Mouse (Mus musculus) C3H10T1/2 (cell line): ENCODE measurements around the gene Madcam1. TPM values are rescaled to one million over a fixed set of nuclear protein-coding genes. Genes with fewer than 3 reads are reported as not detected.

ENCODE experiments used
- polyA plus RNA-seq, 2 experiments: library from polyadenylated mRNA; unstranded; fragments of >200 nt; fragmentation: generic; extraction: Trizol; gene quantifications; one replicate each; pipeline ENCODE4 v1.2.1; 2012; ENCODE audit warnings: missing spikeins in 2 of 2

The Madcam1 gene
- polyA plus RNA-seq = under 1 TPM in 1 of 2 experiments, not detected in 1; 0.15 TPM

DNA sequence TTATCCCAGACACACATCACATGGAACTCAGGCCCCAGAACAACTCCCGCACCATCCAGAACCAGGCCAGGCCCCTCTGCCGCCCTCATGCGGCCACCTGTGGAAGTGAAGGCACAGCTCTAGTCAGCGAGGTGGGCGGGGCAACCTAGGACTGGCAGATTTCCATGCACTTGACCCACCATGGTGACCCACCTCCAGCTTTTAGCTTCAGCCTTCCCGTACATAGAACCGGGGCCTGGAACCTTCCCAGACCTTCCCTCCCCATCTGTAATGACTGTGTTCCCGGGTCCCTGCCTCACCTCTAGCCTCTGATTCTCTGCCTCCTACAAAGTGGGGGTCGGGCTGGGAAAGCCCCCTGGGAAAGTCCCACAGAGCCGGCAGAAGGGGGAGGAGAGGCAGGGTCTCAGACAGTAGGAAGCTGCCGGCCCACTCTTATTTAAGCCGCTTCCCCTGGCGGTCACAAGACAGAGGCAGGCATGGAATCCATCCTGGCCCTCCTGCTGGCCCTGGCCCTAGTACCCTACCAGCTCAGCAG, at the start of gene Madcam1:
Madcam1 (plus strand) TSS at position 429 of the 535 bp plus-strand sequence.

DNA sequence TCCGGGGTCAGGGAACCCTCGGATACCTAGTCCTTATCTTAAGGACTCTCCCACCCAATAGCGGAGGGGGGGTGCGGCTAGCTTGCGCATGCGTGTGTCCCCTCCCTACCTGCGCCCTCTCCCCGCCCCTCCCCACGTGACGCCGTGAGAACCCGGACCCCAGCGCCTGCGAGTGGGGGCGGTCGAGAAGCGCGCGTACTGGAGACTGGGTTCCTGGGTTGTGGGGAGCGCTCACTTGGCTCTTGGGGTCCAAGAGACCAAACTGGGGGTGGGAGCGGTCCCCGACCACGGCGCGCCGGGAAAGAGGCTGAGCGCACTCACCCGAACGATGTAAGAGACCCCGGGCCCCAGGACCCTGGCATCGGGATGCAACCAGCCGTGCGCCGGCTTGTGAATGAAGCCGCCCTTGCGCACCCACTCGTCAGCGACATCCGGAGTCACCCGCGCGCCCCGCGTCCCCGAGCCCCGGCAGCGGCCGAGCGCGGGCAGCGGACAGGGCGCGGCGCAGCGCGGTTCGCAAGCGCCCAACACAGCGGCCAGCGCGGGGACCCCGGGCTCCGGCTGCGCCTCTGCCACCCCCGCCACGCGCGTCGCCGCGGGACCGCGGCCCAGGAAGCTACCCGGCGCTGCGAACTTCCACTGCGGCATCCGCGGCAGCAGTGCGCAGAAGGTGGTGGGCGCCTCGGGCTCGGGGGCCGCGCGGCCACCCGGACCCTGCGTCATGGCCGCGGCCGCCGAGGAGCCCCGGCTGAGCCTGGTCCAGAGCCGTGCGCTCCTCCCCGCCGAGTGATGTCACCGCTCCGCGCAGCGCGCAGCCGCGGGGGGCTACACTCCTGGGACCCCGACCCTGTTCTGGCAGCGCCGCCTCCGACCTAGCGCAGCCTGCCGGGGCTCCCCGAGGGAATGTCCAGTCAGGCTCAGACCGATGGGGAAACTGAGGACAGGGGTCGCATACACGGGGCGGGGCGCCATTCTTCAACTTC, 26.9 kb upstream of the Madcam1 start, which contains the start of gene Shc2:
Shc2 (minus strand) TSS at position 791 of the 983 bp plus-strand sequence.

DNA sequence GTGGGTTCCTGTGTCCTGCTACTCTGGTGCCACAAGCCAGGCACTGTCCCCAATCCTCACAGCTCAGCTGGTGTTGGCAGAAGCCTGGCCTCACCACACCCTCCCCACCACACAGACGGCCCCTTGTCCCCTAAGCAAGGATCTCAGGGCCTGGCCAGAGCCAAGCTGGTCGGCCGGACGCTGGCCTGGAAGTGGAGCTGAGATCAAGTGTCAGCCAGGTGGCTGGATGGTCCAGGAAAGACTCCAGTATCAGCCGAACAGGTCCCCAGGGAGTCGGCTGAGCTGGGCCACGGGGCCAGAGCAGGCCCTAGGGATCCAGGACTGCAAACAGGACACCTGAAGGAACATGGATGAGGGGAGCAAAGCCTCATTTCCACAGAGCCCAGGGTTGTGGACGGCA, 18.6 kb upstream of the Madcam1 start, which contains the start of gene Odf3l2:
Odf3l2 (minus strand) TSS at position 28 of the 400 bp plus-strand sequence.

DNA sequence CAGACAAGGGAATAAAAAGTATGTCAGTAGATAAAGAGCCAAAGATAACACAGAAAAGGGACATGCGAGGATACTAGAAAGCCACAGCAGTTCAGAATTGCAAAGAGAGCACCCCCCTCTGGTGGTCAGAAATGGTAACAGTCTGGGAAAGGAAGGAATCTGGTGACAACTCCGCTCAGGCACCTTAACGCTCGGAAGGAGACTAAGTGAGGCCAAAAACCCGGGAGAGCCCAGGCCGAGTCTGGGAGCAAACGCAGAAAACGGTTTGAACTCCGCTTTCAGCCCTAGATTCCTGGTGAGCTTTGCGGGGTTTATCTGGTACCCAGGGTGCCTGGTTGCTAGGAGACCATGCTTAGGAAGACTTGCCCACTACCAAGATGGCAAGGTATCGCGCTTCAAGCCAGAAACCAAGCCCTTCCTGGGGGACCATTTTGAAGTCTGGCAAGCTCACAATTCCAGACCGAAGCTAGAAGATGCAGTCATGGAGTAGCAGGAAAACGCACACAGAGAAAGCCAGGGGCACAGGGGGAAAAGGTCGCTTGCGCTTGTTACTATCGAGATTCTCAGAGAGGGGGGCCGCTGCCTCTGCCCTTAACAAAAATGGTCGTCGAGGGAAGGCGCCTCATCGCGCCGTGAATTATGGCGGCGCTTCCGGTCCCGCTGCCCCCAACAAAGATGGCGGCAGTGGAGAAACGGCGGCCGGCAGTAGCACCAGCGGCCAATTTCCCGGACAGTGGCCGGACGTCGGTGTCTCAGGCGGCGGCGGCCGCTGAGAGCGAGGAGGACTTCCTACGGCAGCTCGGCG, 4.6 kb downstream of the Madcam1 start, which contains the start of gene Tpgs1:
Tpgs1 (plus strand) TSS at position 599 of the 805 bp plus-strand sequence.

DNA sequence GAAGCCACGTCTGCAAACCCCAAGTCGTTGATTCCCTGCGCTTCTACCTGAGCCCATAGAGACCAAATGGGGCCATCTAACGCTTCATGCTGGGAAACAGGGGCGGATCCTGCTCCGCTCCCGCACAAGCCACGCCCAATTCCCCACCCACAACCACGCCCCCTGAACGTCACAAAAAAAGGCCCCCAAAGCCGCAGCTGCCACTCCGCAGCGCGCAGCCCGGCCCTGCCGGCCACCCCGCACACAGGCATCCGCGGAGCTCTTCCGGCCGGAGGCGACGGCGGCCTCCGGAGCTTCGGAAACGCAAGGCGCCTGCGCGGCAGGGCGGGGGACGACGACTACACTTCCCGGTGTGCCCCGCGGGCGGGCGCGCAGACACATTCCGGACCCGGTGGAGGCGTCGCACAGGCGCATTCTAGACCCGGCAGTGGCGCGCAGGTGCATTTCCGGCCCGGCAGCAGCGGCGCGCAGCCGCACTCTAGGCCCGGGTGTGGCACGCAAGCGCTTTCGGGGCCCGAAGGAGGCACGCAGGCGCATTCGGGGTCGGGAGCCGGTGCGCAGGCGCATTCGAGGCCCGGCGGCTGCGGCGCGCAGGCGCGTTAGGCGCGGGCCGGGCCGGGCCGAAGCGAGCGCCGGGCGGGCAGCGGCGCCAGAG, 17.4 kb downstream of the Madcam1 start, which contains the start of gene Cdc34:
Cdc34 (plus strand) TSS at position 605 of the 655 bp plus-strand sequence.

DNA sequence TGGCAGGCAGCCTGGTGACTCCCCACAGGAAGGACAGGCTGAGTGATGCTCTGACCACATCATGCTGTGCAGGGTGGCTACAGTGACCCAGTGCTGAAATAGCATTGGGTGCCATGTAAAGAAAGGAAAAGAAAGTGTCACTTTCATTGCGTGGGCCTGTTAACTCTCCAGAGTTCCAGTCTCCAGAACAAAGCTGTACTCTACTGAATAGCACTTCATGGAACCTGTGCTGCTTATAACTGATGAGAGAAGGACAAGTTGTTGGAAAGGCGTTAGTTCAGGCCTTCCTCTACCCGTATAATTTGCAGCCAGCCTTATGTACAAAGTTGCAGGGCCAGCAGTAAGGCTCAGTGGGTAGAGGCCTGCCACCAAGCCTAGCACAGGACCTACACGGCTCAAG, 24.4 kb downstream of the Madcam1 start, which contains the start of gene Gzmm:
Gzmm (plus strand) TSS at position 301 of the 400 bp plus-strand sequence.

DNA sequence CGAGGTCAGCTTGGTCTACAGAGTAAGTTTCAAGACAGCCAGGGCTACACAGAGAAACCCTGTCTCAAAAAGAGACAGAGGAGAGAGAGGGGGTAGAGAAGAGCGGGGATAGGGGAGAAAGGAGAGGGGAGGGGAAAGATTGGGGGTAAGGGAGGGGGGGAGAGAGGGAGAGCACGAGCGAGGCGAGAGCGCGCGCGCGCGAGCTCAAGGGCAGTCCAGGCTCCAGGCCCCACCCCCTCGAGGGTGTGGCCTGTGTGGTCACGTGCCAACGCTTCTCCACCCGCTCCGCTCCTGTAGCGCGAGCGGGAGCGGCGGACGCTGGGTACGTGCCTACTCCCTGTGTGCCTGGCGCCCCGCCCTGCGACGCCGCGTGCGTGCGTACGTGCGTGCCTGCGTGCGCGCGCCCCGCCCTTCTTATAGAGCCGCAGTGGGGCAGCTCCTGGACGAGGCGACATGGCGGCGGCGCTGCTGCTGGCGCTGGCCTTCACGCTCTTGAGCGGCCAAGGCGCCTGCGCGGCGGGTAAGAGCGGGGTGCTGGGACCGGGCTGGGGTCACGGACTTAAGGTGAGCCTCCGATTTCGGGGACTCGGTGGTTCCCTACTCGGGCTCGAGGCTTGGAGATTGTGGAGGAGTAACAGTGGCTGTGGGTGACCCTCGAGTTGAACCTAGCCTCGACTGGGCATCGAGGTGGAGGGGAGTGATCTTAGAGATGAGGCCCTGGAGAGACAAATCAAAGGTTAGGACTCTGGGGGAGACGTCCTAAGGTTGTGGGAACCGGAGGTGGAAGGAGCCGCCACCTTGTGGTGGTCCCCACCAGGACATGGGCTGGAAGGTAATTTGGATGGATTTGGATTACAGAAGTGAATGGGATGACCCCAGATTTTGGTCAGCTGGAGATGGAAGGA, 40.0 kb downstream of the Madcam1 start, which contains the start of gene Bsg:
Bsg (plus strand) TSS at position 427 of the 905 bp plus-strand sequence.

DNA sequence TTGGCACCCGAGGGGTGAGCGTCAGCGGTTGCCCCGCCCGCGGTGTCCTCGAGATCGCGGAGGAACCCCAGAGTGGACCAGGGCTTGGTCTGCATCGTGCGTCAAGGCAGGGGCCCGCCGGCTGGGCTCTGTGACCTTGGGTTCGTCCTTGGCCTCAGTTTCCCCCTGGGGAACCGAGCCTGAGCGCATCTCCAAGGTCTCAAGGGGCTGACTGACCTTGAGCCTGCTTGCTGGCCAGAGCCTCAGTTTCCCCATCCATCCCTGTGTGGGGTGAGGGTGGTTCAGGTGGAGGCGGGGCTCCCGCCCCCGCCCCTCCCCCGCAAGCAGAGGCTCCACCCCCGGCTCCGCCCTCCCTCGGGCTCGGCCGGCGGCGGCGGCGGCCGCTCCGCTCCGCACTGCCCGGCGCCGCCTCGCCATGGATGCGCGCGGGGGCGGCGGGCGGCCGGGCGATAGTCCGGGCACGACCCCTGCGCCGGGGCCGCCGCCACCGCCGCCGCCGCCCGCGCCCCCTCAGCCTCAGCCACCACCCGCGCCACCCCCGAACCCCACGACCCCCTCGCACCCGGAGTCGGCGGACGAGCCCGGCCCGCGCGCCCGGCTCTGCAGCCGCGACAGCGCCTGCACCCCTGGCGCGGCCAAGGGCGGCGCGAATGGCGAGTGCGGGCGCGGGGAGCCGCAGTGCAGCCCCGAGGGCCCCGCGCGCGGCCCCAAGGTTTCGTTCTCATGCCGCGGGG, 52.1 kb downstream of the Madcam1 start, which contains the start of gene Hcn2:
Hcn2 (plus strand) TSS at position 381 of the 734 bp plus-strand sequence.

Other genes starting within 250 kb of the Madcam1 start
- gene Vmn2r83, start 195.8 kb upstream of the Madcam1 start, polyA plus RNA-seq = not detected
- 100 to 1,000 TPM; 138 to 392 TPM for gene Plpp2, start 130.8 kb upstream of the Madcam1 start, polyA plus RNA-seq
- 10 to 100 TPM; 13.3 to 35.6 TPM for gene Mier2, start 109.4 kb upstream of the Madcam1 start, polyA plus RNA-seq
- under 1 TPM in 1 of 2 experiments, not detected in 1; 0.04 TPM for gene Theg, start 77.2 kb upstream of the Madcam1 start, polyA plus RNA-seq
- gene C2cd4c, start 50.5 kb upstream of the Madcam1 start, polyA plus RNA-seq = under 1 TPM; 0.37 to 0.70 TPM
- gene Shc2, start 26.6 kb upstream of the Madcam1 start, polyA plus RNA-seq = 1 to 10 TPM; 4.1 to 7.6 TPM
- gene Odf3l2, start 18.8 kb upstream of the Madcam1 start, polyA plus RNA-seq = under 1 TPM; 0.02 to 0.12 TPM
- 100 to 1,000 TPM; 144 to 166 TPM for gene Tpgs1, start 4.8 kb downstream of the Madcam1 start, polyA plus RNA-seq
- 100 to 1,000 TPM in 1 of 2 experiments, 10 to 100 TPM in 1; 90.7 to 532 TPM for gene Cdc34, start 17.6 kb downstream of the Madcam1 start, polyA plus RNA-seq
- 1 to 10 TPM in 1 of 2 experiments, under 1 TPM in 1; 0.26 to 1.4 TPM for gene Gzmm, start 24.5 kb downstream of the Madcam1 start, polyA plus RNA-seq
- gene Bsg, start 39.9 kb downstream of the Madcam1 start, polyA plus RNA-seq = 1,000 to 10,000 TPM in 1 of 2 experiments, 100 to 1,000 TPM in 1; 956 to 1,508 TPM
- gene Hcn2, start 52.1 kb downstream of the Madcam1 start, polyA plus RNA-seq = 1 to 10 TPM; 2.8 to 4.9 TPM
- 10 to 100 TPM; 66.4 to 68.7 TPM for gene Polrmt, start 82.0 kb downstream of the Madcam1 start, polyA plus RNA-seq
- gene Fgf22, start 90.5 kb downstream of the Madcam1 start, polyA plus RNA-seq = under 1 TPM; 0.05 to 0.19 TPM
- gene Rnf126, start 102.4 kb downstream of the Madcam1 start, polyA plus RNA-seq = 100 to 1,000 TPM in 1 of 2 experiments, 10 to 100 TPM in 1; 81.0 to 105 TPM
- 1 to 10 TPM; 4.7 to 6.0 TPM for gene Fstl3, start 112.7 kb downstream of the Madcam1 start, polyA plus RNA-seq
- gene Prss57, start 126.4 kb downstream of the Madcam1 start, polyA plus RNA-seq = under 1 TPM; 0.07 to 0.27 TPM
- gene Palm, start 129.0 kb downstream of the Madcam1 start, polyA plus RNA-seq = 100 to 1,000 TPM in 1 of 2 experiments, 10 to 100 TPM in 1; 79.5 to 140 TPM
- under 1 TPM; 0.04 to 0.12 TPM for gene Misp, start 156.4 kb downstream of the Madcam1 start, polyA plus RNA-seq
- 100 to 1,000 TPM; 188 to 194 TPM for gene Ptbp1, start 189.9 kb downstream of the Madcam1 start, polyA plus RNA-seq
- 1 to 10 TPM in 1 of 2 experiments, not detected in 1; 2.4 TPM for gene Prtn3, start 209.9 kb downstream of the Madcam1 start, polyA plus RNA-seq
- gene Plppr3, start 210.1 kb downstream of the Madcam1 start, polyA plus RNA-seq = 1 to 10 TPM in 1 of 2 experiments, under 1 TPM in 1; 0.34 to 8.2 TPM
- gene Elane, start 221.7 kb downstream of the Madcam1 start, polyA plus RNA-seq = under 1 TPM in 1 of 2 experiments, not detected in 1; 0.06 TPM
- under 1 TPM in 1 of 2 experiments, not detected in 1; 0.05 TPM for gene Cfd, start 226.3 kb downstream of the Madcam1 start, polyA plus RNA-seq
- gene Med16, start 244.4 kb downstream of the Madcam1 start, polyA plus RNA-seq = 10 to 100 TPM; 43.2 to 83.7 TPM
- gene Gm26602, start 246.3 kb downstream of the Madcam1 start, polyA plus RNA-seq = not detected